Mouse (Mus musculus) bone marrow macrophage, adult 2 months (primary cell): ENCODE measurements around the gene Ppp1r26. TPM values are rescaled to one million over a fixed set of nuclear protein-coding genes. Genes with fewer than 3 reads are reported as not detected.
A peak's percentile ranks its signal among the peaks of the same experiment; 100 is the strongest.
"Not testable (repeated sequence)": the region's sequence is repeated elsewhere in the genome, so short reads cannot be mapped to it uniquely, and the experiment has no call there.

ENCODE experiments used
- H3K27ac ChIP-seq: 2 replicates; pipeline ENCODE4 v1.5.1; 2012; ENCODE audit warnings: low read depth, low read length; ENCODE audit not compliant: insufficient read depth
- H3K4me1 ChIP-seq: 2 replicates; pipeline ENCODE4 v1.6.1; 2012; ENCODE audit warnings: low read length; ENCODE audit not compliant: control insufficient read depth, insufficient read depth
- H3K4me3 ChIP-seq: 2 replicates; pipeline ENCODE4 v1.5.1; 2012; ENCODE audit warnings: mild to moderate bottlenecking, low read length, moderate library complexity; ENCODE audit not compliant: insufficient read depth
- CTCF ChIP-seq: IDR thresholded peaks from 2 replicates; pipeline ENCODE4 v1.5.1; 2012; ENCODE audit warnings: low read depth, mild to moderate bottlenecking, low read length, moderate library complexity
- POLR2A ChIP-seq: IDR thresholded peaks from 2 replicates; pipeline ENCODE4 v1.6.1; 2012; ENCODE audit warnings: mild to moderate bottlenecking, low read depth, low read length, borderline replicate concordance
- polyA plus RNA-seq: library from polyadenylated mRNA; stranded (reverse); fragments of >200 nt; gene quantifications from 2 replicates; pipeline ENCODE4 v1.2.4, GENCODE M21; 2012; ENCODE audit not compliant: missing spikeins, insufficient read depth, insufficient read length

The Ppp1r26 gene
- polyA plus RNA-seq, 1 experiment: 0.40 TPM

DNA sequence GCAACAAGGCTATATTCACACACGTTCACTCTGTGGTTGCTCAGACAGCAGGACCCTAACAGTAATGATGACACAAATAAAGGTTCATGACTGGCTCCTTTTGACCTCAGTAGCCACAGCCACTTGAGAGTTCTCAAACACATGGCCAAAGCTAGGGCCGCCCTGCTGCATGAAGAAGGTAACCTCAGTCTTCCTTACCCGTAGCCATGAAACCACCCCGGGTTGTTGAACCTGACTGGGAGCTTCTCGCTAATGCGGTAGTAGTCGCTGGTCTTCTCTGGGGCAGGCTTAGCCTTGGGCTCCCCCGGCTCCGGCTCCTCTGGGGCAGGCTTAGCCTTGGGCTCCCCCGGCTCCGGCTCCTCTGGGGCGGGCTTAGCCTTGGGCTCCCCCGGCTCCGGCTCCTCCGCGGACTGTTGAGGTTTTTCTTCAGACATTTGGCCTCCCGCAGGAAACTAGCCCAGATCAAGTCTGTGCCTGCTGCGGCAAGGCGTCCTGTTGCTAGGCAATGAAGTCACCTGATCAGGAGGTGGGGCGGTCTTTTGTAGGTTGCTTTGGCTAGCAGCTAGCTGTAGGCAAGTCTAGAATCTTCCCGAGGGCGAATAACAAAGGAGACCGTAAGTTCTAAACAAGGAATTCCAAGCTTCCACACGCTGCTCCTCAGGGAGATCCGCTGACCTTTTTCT is 19.4 kb downstream of the Ppp1r26 start, which contains the start of gene 1700007K13Rik:
1700007K13Rik (minus strand) TSS at position 497 of the 683 bp plus-strand sequence.
- no peak within 1 kb of the TSS for H3K27ac ChIP-seq
- TF ChIP-seq POLR2A (no peak), CTCF (no peak)
- H3K4me3 ChIP-seq: no peak within 1 kb of the TSS
- peaks cover 10% of the 10 kb centered on the region for H3K4me1 ChIP-seq

DNA sequence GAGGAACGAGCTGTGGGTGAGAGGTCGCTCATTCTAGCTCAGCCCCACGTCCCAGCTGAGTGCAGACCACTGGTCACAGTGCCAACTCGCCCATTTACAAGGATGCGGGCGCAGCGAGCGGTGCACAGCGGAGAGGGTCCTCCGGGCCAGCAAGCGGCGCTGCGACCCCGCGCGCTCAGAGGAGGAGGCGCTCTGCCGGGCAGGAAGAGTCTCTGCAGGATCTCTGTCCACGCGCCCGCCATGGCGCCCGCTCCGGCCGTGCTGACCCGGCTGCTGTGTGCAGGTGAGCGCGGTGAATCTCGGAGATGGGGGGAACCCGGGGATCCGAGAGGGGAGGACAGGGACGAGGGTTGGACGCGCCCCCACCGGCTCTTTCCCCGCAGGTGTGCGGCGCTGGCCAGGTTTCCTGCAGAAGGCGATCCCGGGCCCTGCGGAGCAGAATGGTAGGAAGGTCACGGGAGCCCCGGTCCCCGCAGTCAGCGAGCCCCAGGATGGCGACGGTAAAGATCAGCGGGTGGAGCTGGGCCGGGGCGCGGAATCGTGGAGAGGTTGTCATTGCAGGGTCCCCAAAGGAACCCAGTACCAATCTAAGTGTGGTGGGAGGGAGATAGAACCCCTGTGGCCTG is 21.4 kb downstream of the Ppp1r26 start, which contains the start of gene Mrps2:
Mrps2 (plus strand) TSS at position 207 of the 626 bp plus-strand sequence.
- Histone ChIP-seq H3K27ac (0 out of 2 replicates have a peak within 1 kb of the TSS, but pooled peaks have one; percentile 6), H3K4me1 (peaks cover 10% of the 10 kb centered on the region), H3K4me3 (peak within 1 kb of the TSS; percentile 83)
- TF ChIP-seq CTCF: peak; percentile 46
- no peak for TF ChIP-seq POLR2A

DNA sequence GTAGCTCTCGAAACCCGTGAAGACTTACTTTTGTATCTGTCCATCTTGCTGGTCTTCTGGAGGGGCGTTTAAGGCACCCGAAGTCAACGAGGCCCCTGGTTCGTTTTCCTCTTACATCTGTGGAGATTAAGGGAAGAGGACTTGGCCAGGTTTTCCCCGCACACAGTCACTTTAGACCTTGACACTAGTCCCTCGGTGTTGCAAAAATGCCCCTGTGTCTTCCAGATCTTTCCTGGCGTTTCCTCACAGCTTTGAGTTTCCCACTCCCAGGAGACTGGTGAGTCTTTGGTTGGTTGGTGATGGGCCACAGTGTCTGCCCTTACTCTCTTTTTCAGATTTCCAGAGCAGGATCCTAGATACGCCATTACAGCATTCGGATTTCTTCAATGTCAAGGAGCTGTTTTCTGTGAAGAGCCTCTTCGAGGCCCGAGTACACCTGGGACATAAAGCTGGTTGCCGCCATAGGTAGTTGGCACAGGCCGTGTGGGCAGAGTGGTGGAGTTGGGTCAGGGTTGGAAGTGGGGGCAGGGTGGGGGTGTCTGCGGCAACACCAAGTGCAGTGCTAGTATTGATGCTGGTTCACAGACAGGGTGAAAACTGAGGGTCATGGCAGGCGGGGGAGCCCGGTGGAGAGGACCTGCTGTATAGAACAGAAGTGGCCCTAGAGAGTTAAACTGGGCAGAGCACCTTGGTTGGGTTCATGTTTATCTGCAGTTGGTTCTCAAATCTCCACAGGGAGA is 22.1 kb downstream of the Ppp1r26 start:
- H3K4me1 ChIP-seq: peaks cover 10% of the 10 kb centered on the region
- H3K4me3 ChIP-seq: peak overlapping the region; percentile 83
- no peak overlapping the region for H3K27ac ChIP-seq
- TF ChIP-seq POLR2A: no peak
- no peak for TF ChIP-seq CTCF

DNA sequence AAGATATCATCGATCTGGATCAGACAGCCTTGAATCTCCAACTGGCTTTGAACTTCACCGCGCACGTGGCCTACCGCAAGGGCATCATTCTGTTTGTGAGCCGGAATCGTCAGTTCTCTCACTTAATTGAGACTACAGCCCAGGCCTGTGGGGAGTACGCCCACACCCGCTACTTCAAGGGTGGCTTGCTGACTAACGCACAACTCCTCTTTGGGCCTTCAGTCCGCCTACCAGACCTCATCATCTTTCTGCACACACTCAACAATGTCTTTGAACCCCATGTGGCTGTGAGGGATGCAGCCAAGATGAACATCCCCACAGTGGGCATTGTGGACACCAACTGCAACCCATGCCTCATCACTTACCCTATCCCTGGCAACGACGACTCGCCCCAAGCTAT is 22.9 kb downstream of the Ppp1r26 start:
- H3K4me3 ChIP-seq: no peak overlapping the region
- no peak for TF ChIP-seq POLR2A
- no peak for TF ChIP-seq CTCF
- peaks cover 10% of the 10 kb centered on the region for H3K4me1 ChIP-seq
- H3K27ac ChIP-seq: no peak overlapping the region

DNA sequence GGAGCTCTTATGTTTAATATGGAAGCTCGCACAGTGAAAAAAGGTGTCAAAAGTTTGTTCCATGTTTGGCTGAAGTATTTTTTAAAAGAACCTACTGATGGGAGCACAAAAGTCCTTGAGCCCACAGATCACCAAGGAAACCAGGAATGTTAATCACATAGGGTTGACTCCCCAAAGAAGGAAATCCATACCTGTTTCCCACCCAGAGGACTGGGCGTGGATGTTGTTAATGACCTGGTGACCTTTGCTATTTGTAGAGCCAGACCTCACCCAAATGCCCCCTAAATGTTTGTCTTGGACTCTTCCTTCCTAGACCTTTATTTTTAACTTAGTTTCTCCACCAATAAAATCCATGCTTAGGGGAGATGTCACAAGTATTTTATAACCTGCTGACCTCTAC is 24.0 kb downstream of the Ppp1r26 start:
- Histone ChIP-seq H3K4me1 (peaks cover 10% of the 10 kb centered on the region), H3K27ac (no peak overlapping the region), H3K4me3 (no peak overlapping the region)
- no peak for TF ChIP-seq POLR2A
- TF ChIP-seq CTCF: no peak

DNA sequence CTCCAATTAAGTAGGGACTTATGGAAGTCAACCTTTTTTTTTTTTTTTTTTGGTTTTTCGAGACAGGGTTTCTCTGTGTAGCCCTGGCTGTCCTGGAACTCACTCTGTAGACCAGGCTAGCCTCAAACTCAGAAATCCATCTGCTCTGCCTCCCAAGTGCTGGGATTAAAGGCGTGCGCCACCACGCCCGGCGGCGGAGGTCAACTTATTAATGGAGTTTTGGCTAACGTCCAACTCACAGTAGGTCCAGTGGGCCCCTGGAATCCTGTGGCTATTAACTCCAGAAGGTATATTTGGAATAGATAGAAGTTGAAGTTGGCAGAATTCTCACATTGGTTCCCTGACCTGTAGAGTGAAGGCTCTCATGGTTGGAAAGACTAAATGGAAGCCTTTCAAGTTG is 25.4 kb downstream of the Ppp1r26 start:
- H3K27ac ChIP-seq, H3K4me3 ChIP-seq, H3K4me1 ChIP-seq: not testable (repeated sequence)

DNA sequence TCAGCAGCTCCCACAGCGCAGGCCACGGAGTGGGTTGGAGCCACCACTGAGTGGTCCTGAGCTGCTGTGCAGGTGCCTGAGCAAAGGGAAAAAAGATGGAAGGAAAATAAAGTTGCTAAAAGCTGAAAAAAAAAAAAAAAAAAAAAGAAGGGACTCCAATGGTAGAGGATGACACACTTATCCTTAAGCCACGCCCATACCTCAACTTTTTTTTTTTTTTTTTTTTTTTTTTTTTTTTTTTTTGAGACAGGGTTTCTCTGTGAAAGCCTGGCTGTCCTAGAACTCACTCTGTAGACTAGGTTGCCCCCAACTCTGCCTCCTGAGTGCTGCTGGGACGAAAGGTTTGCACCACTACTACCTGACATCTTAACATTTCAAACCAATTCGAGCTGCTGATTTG is 31.4 kb downstream of the Ppp1r26 start:
- H3K27ac ChIP-seq, H3K4me1 ChIP-seq, H3K4me3 ChIP-seq: not testable (repeated sequence)

DNA sequence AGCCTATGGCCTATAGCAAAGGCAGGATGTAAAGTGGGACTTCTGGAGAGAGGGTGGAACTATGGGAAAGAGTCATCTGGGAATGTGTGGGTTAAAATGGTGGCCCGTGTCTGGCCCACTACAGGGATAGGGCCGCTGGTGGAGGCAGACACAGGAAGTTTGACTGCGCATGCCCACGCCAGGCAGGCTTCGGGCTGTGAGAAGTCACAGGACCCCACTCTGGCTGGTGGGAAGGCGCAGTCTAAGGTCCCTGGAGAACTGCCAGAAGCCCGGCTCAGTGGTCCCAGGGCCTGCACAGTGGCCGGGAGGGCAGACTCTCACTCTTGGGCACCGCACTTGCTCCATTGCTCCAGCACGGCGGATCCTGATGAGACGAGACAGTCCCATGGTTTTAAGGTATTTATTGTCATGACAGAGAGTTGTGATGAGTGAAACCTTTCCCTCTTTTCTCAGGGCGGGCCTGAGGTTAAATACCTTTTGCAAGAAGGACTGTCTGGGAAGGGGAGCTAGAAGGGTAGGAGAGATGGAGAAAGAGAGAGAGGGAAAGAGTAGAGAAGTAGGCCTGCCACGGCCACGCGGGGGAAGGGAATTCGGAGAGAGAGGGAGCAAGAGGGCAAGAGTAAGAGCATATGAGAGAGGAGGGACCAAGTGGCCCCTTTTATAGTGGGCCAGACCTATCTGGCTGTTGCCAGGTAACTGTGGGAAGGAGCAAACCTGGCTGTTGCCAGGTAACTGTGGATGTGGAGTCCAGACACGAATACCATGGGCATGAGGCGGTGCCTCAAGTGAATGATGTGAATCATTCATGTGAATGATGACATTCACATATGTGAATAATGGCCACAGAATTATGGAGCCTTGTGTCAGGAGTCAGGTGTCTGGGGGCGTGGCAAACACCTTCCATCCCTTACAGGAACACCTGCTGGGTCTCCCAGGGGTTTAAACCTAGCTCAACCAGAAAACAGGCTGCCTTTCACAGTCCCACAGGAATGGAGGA is 32.9 kb downstream of the Ppp1r26 start:
- Histone ChIP-seq H3K27ac (no peak overlapping the region), H3K4me3 (no peak overlapping the region), H3K4me1 (peaks cover 8% of the 10 kb centered on the region)
- no peak for TF ChIP-seq POLR2A
- TF ChIP-seq CTCF: no peak

DNA sequence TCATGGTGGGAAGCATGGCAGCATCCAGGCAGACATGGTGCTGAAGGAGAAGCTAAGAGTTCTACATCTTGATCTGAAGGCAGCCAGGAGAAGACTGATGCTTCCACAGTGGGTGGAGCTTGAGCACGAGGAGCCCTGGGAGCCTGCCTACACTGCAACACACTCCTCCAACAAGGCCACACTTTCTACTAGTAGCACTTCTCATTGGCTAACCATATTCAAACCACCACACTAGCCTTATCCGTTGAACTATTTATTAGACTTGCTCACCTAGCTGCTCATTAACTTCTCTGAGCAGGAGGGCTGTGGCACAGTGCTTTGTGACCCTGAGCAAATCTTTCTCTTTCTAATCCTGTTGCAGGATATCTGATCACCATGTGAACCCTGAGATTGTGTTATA is 37.3 kb downstream of the Ppp1r26 start:
- no peak overlapping the region for H3K4me3 ChIP-seq
- H3K4me1 ChIP-seq: peaks cover 3% of the 10 kb centered on the region
- H3K27ac ChIP-seq: no peak overlapping the region
- TF ChIP-seq CTCF (no peak), POLR2A (no peak)

DNA sequence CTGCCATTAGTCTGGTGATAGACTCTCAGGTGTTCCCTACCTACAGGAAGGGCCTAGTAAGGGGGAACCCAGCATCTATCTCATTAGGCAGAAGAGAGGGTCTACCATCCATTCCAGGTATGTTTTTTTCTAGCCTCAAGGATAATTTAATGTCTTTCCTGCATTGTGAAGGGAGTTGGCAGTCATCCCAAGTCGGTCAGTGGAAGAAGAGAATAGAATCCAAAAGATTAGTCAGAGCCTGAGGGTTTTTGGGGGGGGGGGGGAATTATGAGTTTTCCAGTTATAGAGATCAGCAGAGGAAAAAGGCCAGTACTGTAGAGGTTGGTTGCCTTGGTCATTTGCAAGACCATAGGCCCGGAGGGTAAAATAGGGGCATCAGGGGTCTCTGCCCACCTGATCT is 47.9 kb downstream of the Ppp1r26 start:
- Histone ChIP-seq H3K4me3 (peak overlapping the region; percentile 32), H3K4me1 (peaks cover 35% of the 10 kb centered on the region), H3K27ac (no peak overlapping the region)
- TF ChIP-seq POLR2A (no peak), CTCF (no peak)
